Mouse (Mus musculus) embryo, embryonic 11.5 days (tissue): ENCODE results near the gene Lyrm1.

Source experiments
- DNase-seq: peaks from one replicate; pipeline ENCODE4 v3.0.0-alpha.2; 2012; ENCODE audit warnings: low read depth, low spot score

The Lyrm1 gene

DNA sequence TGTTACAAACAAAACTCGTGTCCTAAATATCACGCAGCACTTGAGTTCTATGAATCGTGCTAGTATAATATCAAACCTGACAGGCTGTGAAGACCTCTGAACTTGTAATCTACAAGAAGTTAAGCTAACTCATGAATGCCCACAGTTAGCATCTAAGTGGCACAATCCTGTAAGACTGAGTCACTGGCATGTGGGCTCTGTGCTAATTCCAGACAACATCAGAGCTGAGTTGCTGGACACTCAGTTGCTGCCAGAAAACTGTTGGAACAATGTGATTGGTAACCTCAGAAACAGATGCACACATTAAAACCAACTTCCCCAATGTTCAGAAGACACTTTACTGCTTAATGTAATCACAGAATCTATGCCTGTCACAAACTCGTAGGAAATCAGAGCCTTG lies 7.8 kb upstream of the Lyrm1 start:
- no peak for DNase-seq

DNA sequence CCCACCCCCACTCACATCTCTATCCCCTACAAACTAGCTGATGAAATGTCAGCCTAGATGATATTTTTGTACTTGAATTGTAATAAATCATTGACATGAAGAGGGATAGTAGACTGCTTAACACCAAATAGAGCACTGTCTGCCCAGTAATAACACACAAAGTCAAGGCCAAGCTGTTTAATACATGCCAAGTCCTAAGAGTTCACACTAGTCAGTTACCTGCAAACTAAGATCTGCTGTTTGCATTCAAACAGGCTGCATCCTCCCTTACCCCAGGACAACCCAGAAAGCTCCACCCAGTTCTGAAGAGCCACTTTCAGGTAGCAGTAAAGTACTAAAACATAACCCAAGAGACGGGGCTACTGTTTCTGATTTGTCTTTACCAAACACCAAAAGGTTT lies 3.5 kb upstream of the Lyrm1 start:
- no peak for DNase-seq

DNA sequence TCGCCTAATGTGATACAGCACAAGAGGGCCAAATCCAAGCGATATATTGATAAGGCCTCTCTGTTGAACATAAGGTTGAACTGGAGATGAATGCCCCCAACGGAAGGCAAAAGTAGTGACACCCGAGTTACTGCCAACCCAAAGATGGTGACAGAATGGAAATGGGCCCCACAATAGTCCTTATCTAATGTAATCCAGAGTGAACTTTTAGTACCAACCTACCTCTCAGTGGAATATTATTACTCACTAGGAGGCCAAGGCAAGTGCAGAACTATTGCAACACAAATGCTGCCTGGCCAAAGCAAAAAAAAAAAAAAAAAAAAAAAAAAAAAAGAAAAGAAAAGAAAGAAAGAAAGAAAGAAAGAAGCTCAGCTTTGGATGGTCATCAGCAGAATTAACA lies 2.9 kb upstream of the Lyrm1 start:
- no peak for DNase-seq

DNA sequence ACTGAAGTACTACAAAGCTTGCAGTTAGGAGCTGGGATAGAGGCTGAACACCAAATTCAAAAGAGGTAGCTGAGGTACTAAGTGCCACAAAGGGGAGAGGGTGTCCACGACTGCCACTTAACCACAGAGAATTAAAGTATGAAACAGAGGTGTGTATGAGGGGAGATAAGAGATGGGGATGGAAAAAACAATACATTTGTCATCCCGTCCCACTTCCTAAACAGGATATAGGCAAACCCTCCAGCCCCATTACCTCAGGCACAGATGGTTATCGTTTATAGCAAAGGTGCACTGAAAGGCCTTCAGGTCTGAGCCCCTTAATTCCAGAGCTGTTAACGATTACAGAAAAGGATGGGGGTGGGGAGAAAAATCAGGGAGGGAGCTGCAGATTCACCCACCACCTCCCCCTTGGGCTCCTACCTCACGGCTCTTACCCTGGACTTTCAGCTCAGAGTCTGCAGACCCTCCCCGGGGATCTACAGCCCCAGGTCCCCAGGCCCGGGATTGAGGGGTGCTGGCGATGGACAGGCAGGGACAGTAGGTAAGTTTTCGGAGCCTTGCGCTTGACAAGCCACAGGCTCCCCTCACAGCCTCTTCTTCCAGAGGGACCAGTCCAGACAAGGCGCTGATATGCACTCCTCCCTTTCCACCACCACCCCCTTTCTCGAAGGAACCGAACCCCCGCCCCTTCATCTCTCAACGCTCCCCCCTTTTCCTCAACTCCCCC lies 680 bp upstream of the Lyrm1 start:
- DNase-seq: peak; percentile 11

DNA sequence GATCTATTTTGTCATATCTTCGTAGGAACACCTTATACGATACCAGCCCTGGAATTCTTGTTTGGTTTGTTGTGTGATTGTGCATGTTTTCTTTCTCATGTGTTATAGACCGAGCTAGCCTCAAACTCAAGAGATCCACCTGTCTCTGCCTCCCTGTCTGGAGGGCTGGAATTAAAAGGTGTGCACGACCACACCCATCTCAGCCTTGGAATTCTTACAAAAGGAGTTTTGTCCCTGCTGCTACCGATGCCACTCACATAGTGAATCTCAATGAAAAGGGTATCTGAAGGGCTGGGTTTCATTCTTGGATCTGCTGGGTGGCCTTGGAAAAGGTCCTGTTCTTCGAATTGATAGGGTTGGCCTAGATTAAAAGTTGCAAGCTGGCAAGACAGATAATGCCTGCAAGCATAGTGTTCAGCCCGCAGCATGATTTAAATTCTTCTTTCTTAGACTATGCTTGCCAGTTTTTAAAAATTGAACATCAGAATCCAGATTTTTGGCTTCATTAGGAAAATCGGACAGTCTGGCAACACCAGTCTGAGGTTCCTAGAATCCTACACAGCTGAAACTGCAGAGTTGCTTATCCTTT lies 2.0 kb downstream of the Lyrm1 start:
- DNase-seq: no peak

DNA sequence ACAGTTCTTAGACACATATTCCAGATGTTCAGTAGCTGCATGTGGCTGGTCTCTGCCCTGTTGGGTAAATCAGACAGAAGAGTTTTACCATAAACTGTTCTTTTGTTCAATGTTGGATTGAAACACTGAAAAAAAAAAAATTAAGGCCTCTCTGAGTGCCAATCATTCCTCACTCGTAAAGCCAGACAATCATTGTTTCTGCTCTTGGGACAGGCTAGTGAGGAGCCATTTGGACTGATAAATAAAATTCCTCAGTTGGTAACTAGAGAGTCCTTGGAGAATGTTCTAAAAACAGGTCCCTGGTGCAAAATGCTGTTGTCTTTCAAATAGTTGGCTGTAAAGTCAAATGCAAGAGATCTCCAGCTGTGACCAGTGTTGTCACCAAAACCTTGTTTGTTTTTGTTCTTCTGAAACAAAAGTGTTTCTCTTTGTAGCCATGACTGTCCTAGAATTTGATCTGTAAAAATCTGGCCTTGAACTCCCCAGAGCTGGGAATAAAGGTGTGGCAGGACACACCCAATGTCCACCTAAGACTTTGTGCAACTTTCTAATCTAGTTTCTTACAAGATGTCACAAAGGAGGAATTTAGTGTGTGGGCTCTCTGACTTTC lies 2.7 kb downstream of the Lyrm1 start:
- no peak for DNase-seq

DNA sequence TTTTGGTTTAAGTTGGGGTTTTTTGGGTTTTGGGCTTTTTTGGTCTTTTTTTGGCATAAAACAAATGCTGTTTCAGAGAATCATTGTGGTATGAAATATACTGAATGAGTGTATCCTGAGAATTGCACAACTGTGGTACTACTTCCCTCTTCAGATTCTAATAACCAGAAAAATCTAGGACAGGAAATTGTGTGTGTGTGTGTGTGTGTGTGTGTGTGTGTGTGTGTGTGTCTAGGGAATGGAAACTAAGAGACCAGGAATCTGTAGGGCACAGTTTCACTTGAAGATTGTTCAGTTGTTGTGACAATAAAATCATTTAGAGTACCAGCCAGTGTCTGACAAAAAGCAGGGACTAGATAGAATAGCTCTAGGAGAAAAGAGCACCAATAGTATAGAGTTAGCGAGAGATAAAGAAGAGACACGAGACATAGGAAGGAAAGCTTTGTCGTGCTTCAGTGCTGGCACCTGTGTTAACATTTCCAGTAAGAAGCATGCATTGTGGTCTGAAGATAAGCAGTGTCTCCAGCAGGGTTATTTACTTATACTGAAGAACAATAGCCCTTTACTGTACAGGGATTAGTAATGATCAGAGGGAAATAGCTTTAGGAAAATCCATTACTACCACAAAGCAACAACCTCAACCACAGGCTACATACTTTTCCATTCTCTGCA lies 3.9 kb downstream of the Lyrm1 start:
- no peak for DNase-seq

DNA sequence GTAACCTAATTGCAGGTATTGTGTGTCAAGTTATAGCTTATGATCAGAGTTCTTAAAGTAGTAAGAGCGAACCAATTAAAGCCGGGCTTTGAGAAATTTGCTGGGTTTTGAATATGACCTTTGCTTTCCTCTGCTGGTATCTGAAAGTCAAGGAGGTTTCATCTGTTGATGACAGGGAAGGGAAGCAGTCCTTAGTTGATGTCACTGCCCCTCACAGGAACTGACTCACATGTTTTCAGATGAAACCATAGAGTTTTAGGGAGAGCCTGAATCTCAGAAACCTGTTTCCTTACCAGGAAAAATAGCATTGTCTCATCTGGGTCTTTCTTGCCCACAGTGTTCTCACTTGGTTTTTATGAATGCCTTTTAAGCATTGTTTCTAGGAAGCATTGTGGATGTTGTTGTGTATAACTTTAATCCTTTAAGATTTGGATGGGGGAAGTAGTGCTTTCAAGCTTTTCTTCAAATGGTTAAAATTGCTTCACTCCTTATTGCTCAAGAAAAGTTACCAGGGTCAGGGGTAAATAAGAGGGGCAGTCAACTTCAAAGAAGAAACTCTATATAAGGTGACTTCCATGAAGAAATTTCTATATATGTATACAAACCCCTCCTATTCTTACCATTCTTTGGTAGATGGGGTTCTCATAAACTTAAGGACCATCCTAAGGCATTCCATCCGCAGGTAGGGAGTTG lies 11.0 kb downstream of the Lyrm1 start:
- DNase-seq: no peak

DNA sequence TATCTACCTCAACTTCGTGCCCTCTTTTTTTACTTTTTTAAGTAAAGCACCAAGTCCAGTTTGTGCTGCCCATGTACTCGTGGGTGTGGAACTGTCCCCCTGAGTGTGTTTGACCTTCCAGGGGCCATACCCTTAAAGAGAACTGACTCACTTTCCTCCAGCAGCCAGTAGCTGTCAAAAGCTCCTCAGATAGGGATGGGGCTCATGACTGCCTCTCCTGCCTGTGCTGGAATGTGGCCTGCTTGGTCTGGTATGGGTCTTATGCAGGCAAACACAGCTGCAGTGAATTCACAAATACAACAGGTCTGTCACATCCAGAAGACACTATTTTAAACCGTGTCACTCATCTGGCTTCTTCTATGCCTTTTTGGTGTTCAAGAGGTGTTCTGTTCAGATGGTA lies 16.1 kb downstream of the Lyrm1 start:
- DNase-seq: no peak

DNA sequence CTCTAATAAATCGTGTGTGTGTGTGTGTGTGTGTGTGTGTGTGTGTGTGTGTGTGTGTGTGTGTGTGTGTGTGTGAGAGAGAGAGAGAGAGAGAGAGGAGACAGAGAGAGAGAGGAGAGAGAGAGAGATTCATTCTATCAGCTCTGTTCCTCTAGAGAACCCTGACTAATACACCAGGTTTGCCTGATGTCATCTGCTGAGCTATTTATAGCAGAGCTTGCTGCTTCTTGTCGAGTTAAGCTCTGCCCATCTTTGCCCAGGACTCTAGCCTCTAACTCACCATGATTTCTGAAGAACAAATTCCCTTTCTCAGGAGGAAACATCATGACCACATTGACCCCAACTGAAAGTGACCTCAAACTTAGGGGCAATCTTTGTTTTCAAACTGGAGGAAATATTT lies 24.8 kb downstream of the Lyrm1 start:
- DNase-seq: no peak

DNA sequence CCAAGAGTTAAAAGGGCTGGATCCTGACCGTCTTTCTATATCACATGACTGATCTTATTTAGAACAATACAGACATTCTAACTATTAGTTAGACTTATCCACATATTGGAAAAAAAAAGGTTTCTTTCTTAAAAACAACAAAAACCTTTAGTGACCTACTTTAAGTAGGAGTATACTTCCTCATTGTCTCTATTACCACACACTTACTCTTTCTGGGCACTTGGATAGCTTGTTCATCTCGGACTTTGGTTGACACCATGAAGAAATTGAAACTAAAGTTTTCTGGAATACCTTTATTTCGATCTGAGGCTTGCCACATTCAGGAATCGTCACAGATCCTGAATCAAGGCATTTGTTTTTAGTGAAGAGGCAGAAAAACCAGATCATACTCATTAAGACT lies 25.4 kb downstream of the Lyrm1 start:
- DNase-seq: no peak

DNA sequence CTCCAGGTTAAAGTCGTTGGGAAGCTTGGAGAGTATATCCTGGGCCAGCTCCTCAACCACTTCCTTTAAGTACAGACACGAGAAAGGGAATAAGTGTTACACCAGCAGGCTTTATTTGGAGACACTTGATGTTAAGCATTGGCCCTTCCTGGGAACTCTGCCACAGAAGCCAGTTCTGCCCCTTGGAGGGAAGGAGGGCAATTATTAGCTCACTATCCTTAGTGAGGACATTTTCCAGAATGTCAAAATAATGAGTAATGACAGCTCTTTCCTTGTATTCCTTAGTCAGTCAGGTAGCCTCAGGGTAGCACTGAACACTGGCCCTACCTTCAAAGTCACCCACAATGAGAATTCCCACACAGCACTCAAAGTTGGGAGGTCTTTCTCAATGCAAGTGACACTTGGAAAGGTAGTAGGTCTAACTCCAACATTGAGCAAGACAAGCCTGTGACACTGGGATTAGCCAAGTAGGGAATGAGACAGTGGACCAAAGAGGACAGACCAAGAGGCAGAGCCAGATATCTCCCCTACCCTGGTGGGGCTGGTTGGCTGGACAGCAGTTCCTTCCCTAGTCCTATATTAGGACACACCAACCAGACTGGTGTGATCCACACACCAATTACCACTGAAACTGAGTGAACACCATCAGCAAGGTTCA lies 33.3 kb downstream of the Lyrm1 start:
- DNase-seq: no peak

DNA sequence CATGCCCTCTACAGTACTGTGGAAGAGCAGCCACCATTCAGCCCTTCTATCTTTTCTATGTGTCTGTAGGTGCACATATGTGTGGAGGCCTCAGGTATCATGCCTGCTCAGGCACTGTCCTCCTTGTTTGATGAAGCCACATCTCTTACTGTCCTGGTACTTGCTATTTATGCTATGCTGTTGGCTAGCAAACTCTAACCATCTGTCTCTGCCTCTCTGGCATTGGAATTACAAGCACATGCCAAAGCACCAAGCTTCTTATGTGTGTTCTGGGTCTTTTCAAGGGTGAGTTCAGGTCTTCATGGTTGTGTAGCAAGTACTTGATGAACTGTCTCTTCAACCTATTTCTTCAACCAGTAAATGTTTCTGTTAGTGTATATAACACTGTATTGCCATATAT lies 40.7 kb downstream of the Lyrm1 start:
- no peak for DNase-seq

DNA sequence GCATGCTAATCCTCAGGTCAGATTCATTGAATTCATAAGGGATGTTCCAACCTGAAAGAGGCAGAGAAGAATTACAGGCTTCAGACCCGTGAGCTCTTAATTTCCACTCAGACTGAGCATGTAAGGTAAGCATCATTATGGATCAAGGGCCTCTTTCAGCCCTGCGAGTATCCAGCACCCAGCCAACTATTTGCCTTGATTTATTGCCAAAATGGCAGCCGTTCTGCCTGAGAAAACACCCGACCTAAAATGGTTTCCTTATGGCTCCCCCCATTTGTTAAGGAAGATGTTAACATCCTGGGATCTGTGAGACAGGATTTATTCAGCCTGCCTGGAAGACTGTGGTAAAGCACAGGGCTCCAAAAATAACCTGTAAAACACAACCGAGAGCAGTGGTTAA lies 41.4 kb downstream of the Lyrm1 start:
- DNase-seq: no peak

DNA sequence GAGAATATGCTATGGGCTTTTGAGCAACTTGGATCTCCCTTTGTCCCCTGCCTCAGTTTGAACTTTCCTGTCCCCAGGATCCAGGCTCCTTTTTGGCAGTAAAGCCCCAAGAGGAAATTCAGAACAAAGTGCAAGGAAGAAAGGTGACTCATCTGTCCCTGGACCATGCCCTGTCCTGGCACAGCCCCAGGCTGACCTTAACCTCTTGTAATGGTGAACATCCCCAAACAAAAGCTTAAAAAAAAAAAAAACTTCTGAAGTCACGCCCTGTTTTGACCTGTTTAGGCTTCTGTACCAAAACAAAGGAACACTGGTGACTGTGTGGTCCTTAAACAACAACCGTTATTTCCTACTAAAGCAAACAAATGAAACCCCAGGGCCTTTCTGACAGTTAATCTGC lies 45.9 kb downstream of the Lyrm1 start:
- no peak for DNase-seq

DNA sequence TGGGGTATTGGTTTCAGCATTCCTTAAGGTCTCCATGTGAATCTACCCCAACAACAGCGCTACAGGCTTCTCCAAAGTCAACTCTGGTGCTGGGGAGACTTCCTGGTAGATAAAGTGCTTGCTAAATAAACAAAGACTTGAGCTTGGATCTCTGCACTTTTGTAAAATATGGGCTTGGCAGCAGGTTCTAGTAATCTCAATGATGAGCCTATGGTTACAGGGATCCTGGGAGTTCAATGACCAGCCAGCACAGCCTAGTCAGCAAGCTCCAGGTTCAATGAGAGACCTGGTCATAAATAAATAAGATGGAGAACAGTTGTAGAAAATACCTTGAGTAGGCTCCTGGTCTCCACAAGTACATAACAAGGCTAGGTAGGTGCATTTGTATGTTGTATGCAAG lies 58.4 kb downstream of the Lyrm1 start:
- DNase-seq: no peak

DNA sequence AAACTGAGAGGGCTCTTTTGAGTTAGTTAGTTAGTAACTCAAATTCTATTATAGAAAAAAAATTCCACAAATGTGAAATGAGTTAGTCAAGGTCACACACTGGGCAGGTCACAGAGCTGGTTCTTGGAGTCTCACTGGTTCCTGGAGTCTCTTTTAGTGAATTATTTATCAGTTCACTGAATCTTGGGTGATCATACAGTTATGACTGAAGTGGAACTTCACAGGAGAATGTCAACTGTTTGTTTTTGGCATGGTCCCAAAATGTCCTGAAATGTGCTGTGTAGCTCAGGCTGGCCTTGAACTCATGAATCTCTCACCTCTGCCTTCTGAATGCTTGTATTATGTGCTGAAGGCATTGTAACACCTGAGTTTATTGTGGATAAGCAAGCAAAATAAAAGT lies 61.8 kb downstream of the Lyrm1 start:
- DNase-seq: no peak

DNA sequence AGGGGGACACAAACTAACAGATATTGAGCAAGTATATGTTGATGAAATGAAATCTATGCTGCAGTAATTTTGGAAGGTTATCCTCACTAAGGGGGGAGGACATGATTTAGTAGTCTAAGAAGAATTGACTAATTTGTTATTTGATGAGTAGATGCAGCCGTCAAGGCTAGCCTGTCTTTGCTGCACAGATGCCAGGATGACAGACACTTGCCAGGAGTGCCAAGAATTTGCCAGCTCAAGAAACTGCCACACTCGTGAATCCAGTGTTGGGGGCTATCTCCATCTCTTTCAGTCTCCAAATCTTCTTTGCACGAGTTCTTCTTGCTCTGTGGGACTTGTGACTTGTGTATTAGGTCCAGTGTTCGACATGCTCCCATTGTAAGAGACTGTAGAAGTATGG lies 63.4 kb downstream of the Lyrm1 start:
- no peak for DNase-seq

DNA sequence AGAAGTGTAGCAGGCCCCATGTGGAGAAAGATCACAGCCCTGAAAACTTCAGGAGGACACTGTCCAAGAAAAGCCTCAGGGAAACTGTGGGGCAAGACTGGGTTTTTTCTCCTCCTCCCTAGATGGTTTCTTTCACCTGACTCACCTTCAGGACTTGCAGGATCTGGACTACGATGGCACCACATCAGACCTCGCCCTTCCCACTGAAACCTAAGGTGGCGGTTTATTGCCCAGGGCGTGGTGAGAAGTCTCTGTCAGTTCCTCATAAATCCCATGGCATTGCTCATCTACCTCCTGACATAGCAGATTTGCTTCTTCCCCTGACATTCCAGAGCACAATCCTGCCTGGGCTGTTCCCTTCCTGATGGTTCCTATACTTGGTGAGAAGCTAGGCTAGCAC lies 63.8 kb downstream of the Lyrm1 start:
- DNase-seq: no peak

DNA sequence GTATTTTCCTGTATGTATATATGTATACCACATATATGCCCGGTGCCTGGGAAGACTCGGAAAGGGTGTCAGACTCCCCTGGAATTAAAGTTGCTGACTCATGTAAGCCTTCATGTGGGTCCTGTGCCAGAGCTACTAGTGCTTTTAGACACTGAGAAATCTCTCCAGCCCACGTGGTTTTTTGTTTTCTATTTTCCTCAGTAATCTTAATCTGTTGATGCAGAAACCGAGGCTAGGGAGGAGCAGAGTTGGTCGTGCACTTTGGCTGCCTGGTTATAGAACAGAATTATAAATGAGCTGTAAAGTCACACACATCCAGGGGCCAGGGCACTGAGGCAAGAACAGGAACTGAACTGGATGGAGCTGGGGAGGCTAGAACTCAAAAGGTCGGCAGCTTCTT lies 64.3 kb downstream of the Lyrm1 start:
- DNase-seq: no peak

DNA sequence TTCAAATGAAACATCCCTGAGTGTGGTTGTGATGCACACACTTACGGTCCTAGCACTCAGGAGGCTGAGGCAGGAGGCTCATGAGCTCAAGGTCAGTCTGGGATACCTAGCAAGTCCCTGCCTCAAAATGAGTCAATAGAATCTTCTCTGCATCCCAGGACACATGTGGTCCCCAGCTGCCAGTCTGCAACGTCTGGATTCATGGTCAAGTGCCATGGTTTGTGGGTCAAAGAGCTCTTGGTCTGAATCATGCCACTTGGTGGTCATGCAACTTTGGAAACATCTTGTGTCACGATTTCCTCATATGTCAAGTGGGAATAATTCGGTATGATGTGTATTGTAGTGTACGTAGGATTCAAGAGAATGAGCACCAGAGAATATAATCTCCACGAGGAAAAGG lies 64.9 kb downstream of the Lyrm1 start:
- no peak for DNase-seq

DNA sequence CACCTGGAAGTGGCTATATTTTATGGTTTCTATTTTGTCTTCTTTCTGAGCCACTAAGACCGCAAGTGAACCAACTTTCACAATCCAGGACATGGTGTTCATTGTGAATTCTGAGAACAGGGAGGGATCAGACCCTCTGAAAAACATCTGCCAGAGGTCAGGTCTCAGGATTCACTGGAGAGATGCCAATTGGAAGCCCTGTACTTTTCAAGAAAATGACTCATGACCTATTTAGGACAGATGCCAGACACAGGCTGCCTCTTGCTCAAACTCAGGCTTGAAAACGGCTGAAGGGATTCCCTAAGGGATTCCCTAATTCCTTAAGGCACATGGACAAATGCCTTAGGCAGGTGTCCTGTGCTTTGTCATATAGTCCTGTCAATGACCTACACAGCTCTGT lies 65.4 kb downstream of the Lyrm1 start:
- DNase-seq: no peak
